Mouse (Mus musculus) embryo, embryonic 10.5 days (tissue): ENCODE data around the gene Stat5a.

Experiments
- DNase-seq: peaks from one replicate; pipeline ENCODE4 v3.0.0-alpha.2; 2015; ENCODE audit warnings: low spot score

Gene Stat5a

DNA sequence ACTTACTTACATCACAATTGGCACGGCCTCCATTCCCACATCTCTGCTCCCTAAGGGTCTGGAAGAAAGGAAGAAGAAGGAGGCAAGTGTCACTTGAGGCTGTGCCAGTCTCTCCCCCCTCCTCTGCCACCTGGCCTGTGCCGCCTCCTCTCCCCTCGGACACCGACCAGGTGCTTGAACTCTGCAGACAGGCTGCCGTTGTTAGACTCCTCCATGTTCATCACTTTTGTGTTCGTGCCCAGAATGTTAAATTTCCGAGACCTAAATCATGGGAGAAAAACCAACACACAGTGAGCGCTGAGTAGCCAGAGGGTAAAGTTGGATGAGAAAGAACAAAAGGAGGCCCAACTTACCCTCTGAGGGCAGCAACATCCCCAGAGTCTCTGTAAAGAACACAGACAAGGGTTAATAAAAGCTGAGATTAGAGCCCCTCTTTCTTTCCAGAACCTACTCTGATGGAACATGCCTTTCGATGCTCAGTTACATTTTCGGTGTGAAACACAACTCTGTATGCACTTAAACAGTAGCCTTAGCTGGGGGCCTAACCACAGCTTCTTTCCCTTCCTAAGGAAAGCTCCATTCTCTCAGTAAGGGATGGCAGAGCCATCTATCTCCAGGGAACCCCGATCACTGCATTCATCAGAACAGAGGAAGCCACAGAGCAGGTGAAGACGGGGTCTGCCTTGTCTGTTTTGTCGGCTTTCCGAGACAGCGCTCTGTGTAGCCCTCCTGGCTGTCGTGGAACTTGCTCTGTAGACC is 39.5 kb downstream of the Stat5a start:
- DNase-seq = no peak

DNA sequence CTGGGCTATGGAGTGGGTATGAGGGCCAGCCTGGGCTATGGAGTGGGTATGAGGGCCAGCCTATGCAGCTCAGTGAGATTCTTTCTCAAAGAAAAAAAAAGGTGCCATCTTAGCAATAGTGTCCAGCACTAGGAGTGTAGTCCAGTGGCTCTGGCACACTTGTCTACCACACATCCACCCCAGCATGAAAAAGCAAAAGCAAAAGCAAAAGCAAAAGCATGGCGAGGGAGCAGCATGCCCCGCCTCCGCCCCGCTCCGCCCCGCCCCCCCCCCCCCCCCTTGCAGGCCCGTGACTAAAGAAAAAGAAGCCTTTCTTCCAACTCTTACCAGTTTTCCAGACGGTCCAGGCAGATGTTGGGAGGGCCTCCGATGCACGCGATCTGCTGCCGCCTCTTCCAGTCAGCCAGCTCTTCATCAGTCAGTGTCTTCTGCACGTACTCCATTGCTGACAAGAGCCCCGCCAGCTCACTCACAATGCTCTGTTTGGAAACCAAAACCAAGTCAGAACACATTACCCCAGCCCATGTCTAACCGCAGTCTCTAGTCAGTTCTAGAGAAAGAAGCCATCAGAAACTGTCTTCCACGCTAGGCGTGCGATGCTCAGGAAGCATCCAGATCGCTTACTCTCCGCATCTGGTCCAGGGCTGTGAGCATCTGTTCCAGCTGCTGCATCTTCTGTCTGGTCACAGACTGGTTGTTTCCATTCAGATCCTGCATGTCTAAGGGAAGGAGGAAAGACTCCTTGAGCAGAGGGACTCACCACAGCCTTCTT is 45.6 kb downstream of the Stat5a start:
- DNase-seq = no peak

GRCm38 (mm10) chr11:100905929-100906328 is 46.8 kb downstream of the Stat5a start:
- DNase-seq = no peak

GRCm38 (mm10) chr11:100906885-100907284 is 47.7 kb downstream of the Stat5a start:
- DNase-seq = no peak

GRCm38 (mm10) chr11:100908112-100908511 is 49.0 kb downstream of the Stat5a start:
- DNase-seq = no peak

DNA sequence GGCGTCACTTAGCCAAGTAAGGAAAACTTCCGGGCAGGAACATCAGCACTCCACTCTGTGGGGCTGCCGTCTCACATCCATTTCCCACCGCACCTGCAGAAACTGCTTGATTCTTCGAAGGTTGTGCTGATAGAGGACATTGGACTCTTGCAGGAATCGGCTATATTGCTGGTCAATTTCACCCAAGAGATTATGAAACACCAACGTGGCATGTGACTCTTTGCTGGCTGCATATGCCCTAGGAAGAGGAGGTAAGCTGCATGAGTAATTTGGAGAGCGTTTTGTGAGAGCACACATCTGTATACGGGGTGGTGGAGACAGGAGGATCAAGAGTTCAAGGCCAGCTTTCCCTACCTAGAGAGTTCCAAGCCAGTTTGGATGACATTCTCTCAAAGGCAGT is 49.4 kb downstream of the Stat5a start:
- DNase-seq = no peak

GRCm38 (mm10) chr11:100912401-100913155 is 53.4 kb downstream of the Stat5a start:
- no peak for DNase-seq

- no peak for DNase-seq
These were observed 55.3 kb downstream of the Stat5a start for GRCm38 (mm10) chr11:100914415-100914814.

GRCm38 (mm10) chr11:100915063-100915462 is 55.9 kb downstream of the Stat5a start:
- DNase-seq = no peak

- DNase-seq = no peak
These were observed 57.4 kb downstream of the Stat5a start for GRCm38 (mm10) chr11:100916432-100916971.

GRCm38 (mm10) chr11:100918007-100918406 is 58.9 kb downstream of the Stat5a start:
- no peak for DNase-seq

GRCm38 (mm10) chr11:100920887-100921624 is 61.9 kb downstream of the Stat5a start:
- no peak for DNase-seq

GRCm38 (mm10) chr11:100924386-100924919 is 65.3 kb downstream of the Stat5a start:
- DNase-seq = no peak

DNA sequence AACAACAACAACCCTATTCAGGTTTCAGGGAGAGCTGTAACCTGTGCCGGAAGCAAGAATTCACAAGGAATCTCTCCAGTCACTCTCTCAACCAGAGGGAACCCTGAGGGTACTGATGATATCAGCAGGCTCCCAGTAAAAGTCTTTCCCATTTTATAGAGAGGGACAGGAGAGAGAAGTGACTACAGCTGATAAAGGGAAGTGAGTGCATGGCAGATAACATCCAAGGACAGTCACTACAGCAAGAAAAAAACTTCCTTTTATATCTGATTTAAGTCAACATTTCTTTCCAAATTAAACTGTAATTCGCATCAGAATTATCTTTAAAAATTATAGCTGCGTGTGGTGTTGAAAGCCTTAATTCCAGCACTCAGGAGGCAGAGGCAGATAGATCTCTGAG is 68.2 kb downstream of the Stat5a start:
- DNase-seq = no peak

DNA sequence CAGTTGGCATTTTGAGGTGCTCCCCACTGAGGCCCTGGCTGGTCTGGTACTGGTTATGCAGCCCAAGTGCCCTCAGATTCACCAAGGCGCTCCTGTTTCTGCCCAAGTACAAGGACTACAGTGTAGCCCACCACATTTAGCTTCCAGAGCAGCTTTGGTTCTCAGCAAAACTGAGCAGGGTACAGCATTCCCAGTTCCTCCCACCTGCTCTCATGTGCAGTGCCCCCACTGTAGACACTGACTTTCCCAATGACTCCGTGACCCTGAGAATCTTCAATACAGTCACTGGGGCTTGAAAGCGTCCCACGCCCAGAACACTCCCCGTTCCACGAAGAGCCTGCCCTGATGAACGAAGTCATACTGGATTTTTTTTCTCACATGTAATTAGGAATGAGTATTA is 71.5 kb downstream of the Stat5a start:
- no peak for DNase-seq

DNA sequence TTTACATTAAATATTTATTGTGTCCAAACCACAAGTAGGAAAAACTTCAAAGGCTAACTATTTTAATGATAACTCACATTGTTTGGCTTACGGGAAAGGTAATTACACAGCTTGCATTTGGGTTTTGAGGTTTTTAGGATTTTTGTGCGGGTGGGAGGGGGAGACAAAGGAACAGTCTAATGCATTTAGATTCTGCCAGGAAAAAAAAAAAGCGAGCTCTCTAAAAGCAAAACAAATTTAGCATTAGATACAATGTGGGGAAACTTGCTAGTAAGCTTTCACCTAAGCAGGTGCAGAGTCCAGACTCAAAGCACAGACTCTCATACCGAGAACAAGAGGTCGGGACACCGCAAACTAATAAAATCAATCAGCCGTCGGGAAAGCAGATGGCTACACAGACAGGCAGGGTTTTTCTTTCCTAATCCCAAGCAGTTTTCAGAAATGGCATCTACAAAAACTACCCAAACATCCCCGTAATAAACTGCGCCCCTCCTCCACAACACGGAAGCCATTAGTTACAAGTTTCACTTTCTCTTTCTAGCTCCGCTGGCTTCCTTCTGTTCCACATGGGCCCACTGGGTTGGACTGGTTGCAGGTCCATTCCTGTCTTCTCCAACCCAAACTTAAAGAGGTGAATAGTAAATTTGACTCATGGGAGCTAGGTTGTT is 72.2 kb downstream of the Stat5a start:
- DNase-seq = peak; percentile 9
